Mouse (Mus musculus) megakaryocyte, embryonic 14.5 days (primary cell): ENCODE data around the gene Cept1.

Experiments used
- FLI1 ChIP-seq: IDR thresholded peaks from 2 replicates; pipeline ENCODE4 v1.6.1; 2012; ENCODE audit warnings: low read length, inconsistent platforms, mixed read lengths
- GATA1 ChIP-seq: IDR thresholded peaks from 3 replicates; pipeline ENCODE4 v1.6.1; 2012; ENCODE audit warnings: mixed read lengths, low read length, inconsistent platforms, borderline replicate concordance

- no peak for TF ChIP-seq FLI1
- TF ChIP-seq GATA1 = no peak
These were observed 8.2 kb upstream of the Cept1 start for GRCm38 (mm10) chr3:106555743-106556250.
